Mouse (Mus musculus): ENCODE results near the gene Baz2b. TPM values are rescaled to one million over a fixed set of nuclear protein-coding genes. Genes with fewer than 3 reads are reported as not detected.
"Not testable (repeated sequence)": the region's sequence is repeated elsewhere in the genome, so short reads cannot be mapped to it uniquely, and the experiment has no call there.

Baz2b gene
- polyA plus RNA-seq, 1 experiment from 2014 or later = 57.2 TPM

GRCm38 (mm10) chr2:60135796-60136195, 73.8 kb downstream of the Baz2b start:
- Histone ChIP-seq H3K4me3 (ENCODE audit: low read depth, low read length) (no peak overlapping the region), H3K9ac (no peak overlapping the region), H3K27ac (ENCODE audit: low read depth) (no peak overlapping the region), H3K4me2 (no peak overlapping the region), H3K4me1 (ENCODE audit: insufficient read depth) (no peaks in the 10 kb centered on the region; the same call in 1 of the 2 replicates), H3K36me3 (ENCODE audit: insufficient read depth) (no peaks in the 10 kb centered on the region), H3K9me3 (ENCODE audit: low read depth, low read length) (no peaks in the 10 kb centered on the region), H3K27me3 (ENCODE audit: insufficient read depth, low read length) (no peaks in the 10 kb centered on the region)
- DNase-seq (no peak), ATAC-seq (ENCODE audit: insufficient read depth) (no peak)
- 51% methylated on average over 2 of the region's 2 CpGs for WGBS
- no peak for TF ChIP-seq CTCF (IDR thresholded peaks at IDR 0.05; ENCODE audit: low read depth)

GRCm38 (mm10) chr2:60134958-60135357, 74.7 kb downstream of the Baz2b start:
- not testable (repeated sequence) for ATAC-seq (ENCODE audit: insufficient read depth); H3K4me2 ChIP-seq; H3K4me3 ChIP-seq (ENCODE audit: low read depth, low read length); H3K9me3 ChIP-seq (ENCODE audit: low read depth, low read length); H3K9ac ChIP-seq; H3K36me3 ChIP-seq (ENCODE audit: insufficient read depth); DNase-seq; H3K27me3 ChIP-seq (ENCODE audit: insufficient read depth, low read length); H3K27ac ChIP-seq (ENCODE audit: low read depth); H3K4me1 ChIP-seq (ENCODE audit: insufficient read depth)
- 95% methylated on average over 7 of the region's 7 CpGs for WGBS

GRCm38 (mm10) chr2:60133072-60133471, 76.6 kb downstream of the Baz2b start:
- Histone ChIP-seq H3K9ac (no peak overlapping the region), H3K4me3 (ENCODE audit: low read depth, low read length) (no peak overlapping the region), H3K4me1 (ENCODE audit: insufficient read depth) (no peaks in the 10 kb centered on the region; the same call in 1 of the 2 replicates), H3K27ac (ENCODE audit: low read depth) (no peak overlapping the region), H3K4me2 (no peak overlapping the region), H3K9me3 (ENCODE audit: low read depth, low read length) (no peaks in the 10 kb centered on the region), H3K36me3 (ENCODE audit: insufficient read depth) (no peaks in the 10 kb centered on the region), H3K27me3 (ENCODE audit: insufficient read depth, low read length) (no peaks in the 10 kb centered on the region)
- WGBS = 73% methylated on average over 2 of the region's 2 CpGs
- no peak for DNase-seq
- no peak for ATAC-seq (ENCODE audit: insufficient read depth)
- no peak for TF ChIP-seq CTCF (IDR thresholded peaks at IDR 0.05; ENCODE audit: low read depth)

- DNase-seq = peak; percentile 25
- no peak for ATAC-seq (ENCODE audit: insufficient read depth)
Observed at GRCm38 (mm10) chr2:60132269-60133042, 77.2 kb downstream of the Baz2b start.

GRCm38 (mm10) chr2:60128631-60129030, 81.0 kb downstream of the Baz2b start:
- no peak overlapping the region for H3K4me2 ChIP-seq
- H3K27ac ChIP-seq (ENCODE audit: low read depth) = no peak overlapping the region
- no peak for DNase-seq
- no peak for TF ChIP-seq CTCF (IDR thresholded peaks at IDR 0.05; ENCODE audit: low read depth)
- no peaks in the 10 kb centered on the region; the same call in 1 of the 2 replicates for H3K4me1 ChIP-seq (ENCODE audit: insufficient read depth)
- no peak overlapping the region for H3K4me3 ChIP-seq (ENCODE audit: low read depth, low read length)
- H3K9ac ChIP-seq = no peak overlapping the region
- no peak for ATAC-seq (ENCODE audit: insufficient read depth)
- H3K27me3 ChIP-seq (ENCODE audit: insufficient read depth, low read length) = no peaks in the 10 kb centered on the region
- no peaks in the 10 kb centered on the region for H3K36me3 ChIP-seq (ENCODE audit: insufficient read depth)
- 91% methylated on average over 7 of the region's 7 CpGs for WGBS
- H3K9me3 ChIP-seq (ENCODE audit: low read depth, low read length) = no peaks in the 10 kb centered on the region

More at GRCm38 (mm10) chr2:60132269-60133042, 77.2 kb downstream of the Baz2b start:
- no peak overlapping the region for H3K4me3 ChIP-seq (ENCODE audit: low read depth, low read length)
- no peaks in the 10 kb centered on the region for H3K27me3 ChIP-seq (ENCODE audit: insufficient read depth, low read length)
- H3K9me3 ChIP-seq (ENCODE audit: low read depth, low read length) = no peaks in the 10 kb centered on the region
- WGBS = 42% methylated on average over 10 of the region's 10 CpGs
- H3K4me1 ChIP-seq (ENCODE audit: insufficient read depth) = no peaks in the 10 kb centered on the region; the same call in 1 of the 2 replicates
- no peak for TF ChIP-seq CTCF (IDR thresholded peaks at IDR 0.05; ENCODE audit: low read depth)
- no peaks in the 10 kb centered on the region for H3K36me3 ChIP-seq (ENCODE audit: insufficient read depth)
- no peak overlapping the region for H3K27ac ChIP-seq (ENCODE audit: low read depth)
- H3K4me2 ChIP-seq = no peak overlapping the region
- no peak overlapping the region for H3K9ac ChIP-seq

DNA sequence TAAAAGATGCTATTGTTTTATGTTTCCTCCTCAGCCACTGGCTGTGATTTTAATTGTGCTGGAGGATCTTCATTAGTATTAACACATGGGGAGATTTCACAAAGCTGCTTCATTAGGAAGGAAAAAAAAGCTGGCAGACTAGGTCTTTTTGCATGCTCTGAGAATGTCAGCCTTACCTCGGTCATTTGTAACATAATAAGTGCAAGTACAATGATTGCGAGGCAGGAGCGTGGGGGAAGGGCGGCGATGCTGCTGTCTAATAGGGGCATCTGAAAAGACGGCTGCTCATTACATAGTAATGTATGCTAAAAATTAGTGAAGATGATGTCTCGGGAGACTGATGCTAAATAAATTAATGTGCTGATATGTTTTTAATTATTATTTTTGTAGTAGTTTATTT, 82.8 kb downstream of the Baz2b start:
- peak; percentile 47 for DNase-seq

DNA sequence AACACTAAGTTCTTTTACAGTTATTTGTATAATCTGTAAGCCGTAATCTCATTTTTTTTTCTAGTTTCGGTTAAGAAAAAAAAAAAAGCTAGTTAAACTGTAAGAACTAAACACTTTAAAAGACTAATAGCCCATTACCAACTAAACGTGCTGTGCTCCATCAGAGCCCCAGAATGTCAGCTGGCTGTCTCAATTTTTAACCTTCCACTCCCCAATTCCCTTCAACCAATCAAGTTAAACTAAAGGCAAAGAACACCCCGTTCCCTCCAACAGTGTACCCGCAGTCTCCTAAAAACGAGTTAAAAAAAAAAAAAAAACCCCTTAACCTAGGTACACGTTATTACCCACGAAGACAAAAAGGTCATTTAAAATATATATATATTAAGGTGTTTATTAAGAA, 83.3 kb downstream of the Baz2b start:
- ATAC-seq (ENCODE audit: insufficient read depth) = no peak
- Histone ChIP-seq H3K9me3 (ENCODE audit: low read depth, low read length) (no peaks in the 10 kb centered on the region), H3K4me1 (ENCODE audit: insufficient read depth) (0 out of 2 replicates have a peak, but pooled peaks cover 3% of the 10 kb centered on the region), H3K4me2 (peak overlapping the region; percentile 64), H3K27me3 (ENCODE audit: insufficient read depth, low read length) (no peaks in the 10 kb centered on the region), H3K9ac (peak overlapping the region; percentile 100), H3K4me3 (ENCODE audit: low read depth, low read length) (peak overlapping the region; percentile 91), H3K27ac (ENCODE audit: low read depth) (no peak overlapping the region), H3K36me3 (ENCODE audit: insufficient read depth) (no peaks in the 10 kb centered on the region)
- no peak for TF ChIP-seq CTCF (IDR thresholded peaks at IDR 0.05; ENCODE audit: low read depth)
- DNase-seq = peak; percentile 20
- 6% methylated on average over 8 of the region's 8 CpGs for WGBS

More for the DNA sequence above, 82.8 kb downstream of the Baz2b start:
- Histone ChIP-seq H3K27me3 (ENCODE audit: insufficient read depth, low read length) (no peaks in the 10 kb centered on the region), H3K4me1 (ENCODE audit: insufficient read depth) (0 out of 2 replicates have a peak, but pooled peaks cover 3% of the 10 kb centered on the region), H3K4me3 (ENCODE audit: low read depth, low read length) (peak overlapping the region; percentile 1; the same call in 1 of the 2 replicates), H3K4me2 (peak overlapping the region; percentile 64), H3K36me3 (ENCODE audit: insufficient read depth) (no peaks in the 10 kb centered on the region), H3K27ac (ENCODE audit: low read depth) (no peak overlapping the region), H3K9me3 (ENCODE audit: low read depth, low read length) (no peaks in the 10 kb centered on the region), H3K9ac (no peak overlapping the region)
- ATAC-seq (ENCODE audit: insufficient read depth) = no peak
- TF ChIP-seq CTCF (IDR thresholded peaks at IDR 0.05; ENCODE audit: low read depth) = no peak
- 31% methylated on average over 7 of the region's 7 CpGs for WGBS
